Mouse (Mus musculus): ENCODE results near the gene Rdh1.

GRCm38 (mm10) chr10:127799295-127799694 is 39.8 kb downstream of the Rdh1 start:
- TF ChIP-seq CTCF (IDR thresholded peaks at IDR 0.05; ENCODE audit: low read depth) (no peak), EP300 (IDR thresholded peaks at IDR 0.05; ENCODE audit: low read depth) (no peak)
